Mouse (Mus musculus): ENCODE results near the gene Gpr171. TPM values are rescaled to one million over a fixed set of nuclear protein-coding genes. Genes with fewer than 3 reads are reported as not detected.
"Not testable (repeated sequence)": the region's sequence is repeated elsewhere in the genome, so short reads cannot be mapped to it uniquely, and the experiment has no call there.

The Gpr171 gene
- 0.06 TPM in 1 of 2 replicates, not detected in the other for polyA plus RNA-seq (2012; rRNA removed)

GRCm38 (mm10) chr3:59101218-59101986 lies at the start of gene Gpr171:
Gpr171 (minus strand) TSS chr3:59101821.
- WGBS = 60% methylated on average over 6 of the region's 6 CpGs

GRCm38 (mm10) chr3:59150624-59151023 lies 49.0 kb upstream of the Gpr171 start:
- 98% methylated on average over 2 of the region's 2 CpGs for WGBS
- H3K4me3 ChIP-seq (replicated peaks; ENCODE audit: insufficient read depth, low read depth, low read length) = no peak overlapping the region
- H3K27me3 ChIP-seq (ENCODE audit: control insufficient read depth, insufficient read depth, low read length) = no peaks in the 10 kb centered on the region
- no peak overlapping the region for H3K27ac ChIP-seq (ENCODE audit: insufficient read depth, low read length)
- no peak for DNase-seq
- no peak for TF ChIP-seq CTCF (IDR thresholded peaks at IDR 0.05; ENCODE audit: borderline replicate concordance, insufficient read depth, low read depth, low read length)
- TF ChIP-seq POLR2A (IDR thresholded peaks at IDR 0.05; ENCODE audit: borderline replicate concordance, insufficient read depth, low read length) = no peak
- peaks cover 2% of the 10 kb centered on the region; the same call in 1 of the 2 replicates for H3K4me1 ChIP-seq (ENCODE audit: control insufficient read depth, insufficient read depth, low read length)

More at GRCm38 (mm10) chr3:59101218-59101986, at the start of gene Gpr171:
- H3K4me3 ChIP-seq (replicated peaks; ENCODE audit: insufficient read depth, low read depth, low read length) = no peak within 1 kb of the TSS
- no peaks in the 10 kb centered on the region for H3K4me1 ChIP-seq (ENCODE audit: control insufficient read depth, insufficient read depth, low read length)
- TF ChIP-seq CTCF (IDR thresholded peaks at IDR 0.05; ENCODE audit: borderline replicate concordance, insufficient read depth, low read depth, low read length) = no peak
- no peak for TF ChIP-seq POLR2A (IDR thresholded peaks at IDR 0.05; ENCODE audit: borderline replicate concordance, insufficient read depth, low read length)
- no peak for DNase-seq
- H3K27ac ChIP-seq (ENCODE audit: insufficient read depth, low read length) = no peak within 1 kb of the TSS
- H3K27me3 ChIP-seq (ENCODE audit: control insufficient read depth, insufficient read depth, low read length) = no peaks in the 10 kb centered on the region

GRCm38 (mm10) chr3:59149646-59150045 lies 48.0 kb upstream of the Gpr171 start:
- Histone ChIP-seq H3K27ac (ENCODE audit: insufficient read depth, low read length) (no peak overlapping the region), H3K27me3 (ENCODE audit: control insufficient read depth, insufficient read depth, low read length) (no peaks in the 10 kb centered on the region), H3K4me3 (replicated peaks; ENCODE audit: insufficient read depth, low read depth, low read length) (no peak overlapping the region), H3K4me1 (ENCODE audit: control insufficient read depth, insufficient read depth, low read length) (peaks cover 2% of the 10 kb centered on the region; the same call in 1 of the 2 replicates)
- TF ChIP-seq CTCF (IDR thresholded peaks at IDR 0.05; ENCODE audit: borderline replicate concordance, insufficient read depth, low read depth, low read length) (no peak), POLR2A (IDR thresholded peaks at IDR 0.05; ENCODE audit: borderline replicate concordance, insufficient read depth, low read length) (no peak)
- DNase-seq = no peak

- TF ChIP-seq POLR2A (IDR thresholded peaks at IDR 0.05; ENCODE audit: borderline replicate concordance, insufficient read depth, low read length) (no peak), CTCF (IDR thresholded peaks at IDR 0.05; ENCODE audit: borderline replicate concordance, insufficient read depth, low read depth, low read length) (no peak)
Measured at GRCm38 (mm10) chr3:59145194-59145593, 43.6 kb upstream of the Gpr171 start.

GRCm38 (mm10) chr3:59141507-59142305 lies 40.1 kb upstream of the Gpr171 start:
- no peak for TF ChIP-seq CTCF (IDR thresholded peaks at IDR 0.05; ENCODE audit: borderline replicate concordance, insufficient read depth, low read depth, low read length)
- no peak for TF ChIP-seq POLR2A (IDR thresholded peaks at IDR 0.05; ENCODE audit: borderline replicate concordance, insufficient read depth, low read length)
- DNase-seq = no peak
- no peaks in the 10 kb centered on the region for H3K27me3 ChIP-seq (ENCODE audit: control insufficient read depth, insufficient read depth, low read length)

More at GRCm38 (mm10) chr3:59145194-59145593, 43.6 kb upstream of the Gpr171 start:
- H3K4me1 ChIP-seq (ENCODE audit: control insufficient read depth, insufficient read depth, low read length) = peaks cover 2% of the 10 kb centered on the region; the same call in 1 of the 2 replicates
- no peak overlapping the region for H3K4me3 ChIP-seq (replicated peaks; ENCODE audit: insufficient read depth, low read depth, low read length)
- H3K27me3 ChIP-seq (ENCODE audit: control insufficient read depth, insufficient read depth, low read length) = no peaks in the 10 kb centered on the region
- H3K27ac ChIP-seq (ENCODE audit: insufficient read depth, low read length) = no peak overlapping the region
- 84% methylated on average over 5 of the region's 5 CpGs for WGBS
- DNase-seq = no peak

GRCm38 (mm10) chr3:59140941-59141340 lies 39.3 kb upstream of the Gpr171 start:
- H3K4me1 ChIP-seq (ENCODE audit: control insufficient read depth, insufficient read depth, low read length); H3K27me3 ChIP-seq (ENCODE audit: control insufficient read depth, insufficient read depth, low read length); H3K4me3 ChIP-seq (replicated peaks; ENCODE audit: insufficient read depth, low read depth, low read length); H3K27ac ChIP-seq (ENCODE audit: insufficient read depth, low read length); DNase-seq: not testable (repeated sequence)
- 78% methylated on average over 4 of the region's 4 CpGs for WGBS

More at GRCm38 (mm10) chr3:59141507-59142305, 40.1 kb upstream of the Gpr171 start:
- WGBS = 91% methylated on average over 8 of the region's 8 CpGs
- Histone ChIP-seq H3K4me3 (replicated peaks; ENCODE audit: insufficient read depth, low read depth, low read length) (no peak overlapping the region), H3K27ac (ENCODE audit: insufficient read depth, low read length) (no peak overlapping the region), H3K4me1 (ENCODE audit: control insufficient read depth, insufficient read depth, low read length) (peaks cover 4% of the 10 kb centered on the region)

- peaks cover 2% of the 10 kb centered on the region; the same call in 1 of the 2 replicates for H3K4me1 ChIP-seq (ENCODE audit: control insufficient read depth, insufficient read depth, low read length)
- no peak for DNase-seq
- H3K27me3 ChIP-seq (ENCODE audit: control insufficient read depth, insufficient read depth, low read length) = no peaks in the 10 kb centered on the region
- 89% methylated on average over 2 of the region's 2 CpGs for WGBS
- H3K27ac ChIP-seq (ENCODE audit: insufficient read depth, low read length) = no peak overlapping the region
- TF ChIP-seq CTCF (IDR thresholded peaks at IDR 0.05; ENCODE audit: borderline replicate concordance, insufficient read depth, low read depth, low read length) = no peak
- TF ChIP-seq POLR2A (IDR thresholded peaks at IDR 0.05; ENCODE audit: borderline replicate concordance, insufficient read depth, low read length) = no peak
- no peak overlapping the region for H3K4me3 ChIP-seq (replicated peaks; ENCODE audit: insufficient read depth, low read depth, low read length)
Measured at GRCm38 (mm10) chr3:59140115-59140514, 38.5 kb upstream of the Gpr171 start.

Data from cerebellum, adult 2 months (tissue).